Comparison of ENCODE assay signal across 17 mouse cellular contexts in the genomic region with DNA sequence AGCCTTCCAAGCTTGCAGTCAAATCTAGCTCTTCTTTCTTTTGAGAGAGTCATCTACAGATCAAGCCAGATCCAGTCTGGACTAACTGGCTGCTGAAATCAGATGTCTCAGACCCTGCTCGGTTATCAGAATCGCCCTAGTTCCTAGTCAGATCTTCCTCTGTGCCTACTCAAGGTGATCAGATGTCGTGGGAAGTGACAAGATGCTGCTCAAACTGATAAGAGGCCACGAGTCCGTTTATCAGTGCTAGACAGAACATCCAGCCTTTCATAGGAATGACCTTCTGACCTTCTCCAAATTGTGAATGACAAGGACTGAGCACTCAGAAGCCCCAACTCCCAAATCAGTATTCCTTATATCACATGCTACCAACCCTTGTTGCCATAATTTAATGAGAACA.
"Had no signal": no experiment of that assay in that cellular context is flagged by ENCODE, and none has a peak within 500 bp of the region (broad histone marks: within the 10 kb centered on the region; RNA-seq: fewer than 3 reads in every experiment).

No protein-coding gene starts in this region.

- H3K27ac ChIP-seq: lung, embryonic 15.5 days; macrophage; midbrain, embryonic 13.5 days; midbrain, embryonic 15.5 days; neural tube, embryonic 12.5 days; stomach, embryonic 15.5 days; stomach, postnatal 0 days had no signal

- H3K4me3 ChIP-seq: lung, embryonic 15.5 days; megakaryocyte, embryonic 14.5 days; midbrain, embryonic 13.5 days; midbrain, embryonic 15.5 days; neural tube, embryonic 12.5 days; stomach, embryonic 15.5 days had no signal

- DNase-seq: lung, adult 2 months; lung, postnatal 14 days; lung, postnatal 36 days; right cerebral cortex, postnatal 14 days; thymus, adult 2 months; thymus, postnatal 25 days; thymus, postnatal 4 days had no signal

- H3K27me3 ChIP-seq: neural tube, embryonic 12.5 days had no signal

- H3K9ac ChIP-seq: lung, embryonic 15.5 days; midbrain, embryonic 13.5 days; midbrain, embryonic 15.5 days; neural tube, embryonic 12.5 days; stomach, embryonic 15.5 days had no signal

- H3K36me3 ChIP-seq: lung, embryonic 15.5 days; midbrain, embryonic 13.5 days; midbrain, embryonic 15.5 days; neural tube, embryonic 12.5 days; stomach, embryonic 15.5 days had no signal

- H3K4me2 ChIP-seq: lung, embryonic 15.5 days; midbrain, embryonic 11.5 days; midbrain, embryonic 13.5 days; midbrain, embryonic 15.5 days; neural tube, embryonic 12.5 days; stomach, embryonic 15.5 days had no signal

- ATAC-seq: lung, postnatal 0 days; midbrain, embryonic 13.5 days; midbrain, embryonic 15.5 days had no signal

- H3K9me3 ChIP-seq: lung, embryonic 15.5 days; midbrain, embryonic 13.5 days; midbrain, embryonic 15.5 days; neural tube, embryonic 12.5 days; stomach, embryonic 15.5 days had no signal
